Mouse (Mus musculus) hematopoietic stem cell, adult 5-6 weeks (primary cell): ENCODE measurements around the gene Gm11011. TPM values are rescaled to one million over a fixed set of nuclear protein-coding genes. Genes with fewer than 3 reads are reported as not detected.
"Not testable (repeated sequence)": the region's sequence is repeated elsewhere in the genome, so short reads cannot be mapped to it uniquely, and the experiment has no call there.

ENCODE experiments used
- ATAC-seq, 2 experiments: fragments of 125-278 bp in 1 of 2; replicated peaks in 1 of 2; 2 replicates each; pipeline ENCODE4 v1.8.0; 2016 to 2017; ENCODE audit warnings: inconsistent platforms in 2 of 2, mild to moderate bottlenecking in 2 of 2, moderate number of reproducible peaks in 2 of 2, low read depth in 1 of 2, moderate TSS enrichment in 1 of 2; ENCODE audit not compliant: low FRiP score in 2 of 2, poor library complexity in 2 of 2, severe bottlenecking in 2 of 2, insufficient read depth in 1 of 2, low TSS enrichment in 1 of 2
- total RNA-seq: library from RNA; stranded (forward); fragments of 172-1452, 232-1000 nt; gene quantifications from 2 replicates; pipeline ENCODE4 v1.2.3, GENCODE M21; 2017

Gm11011 gene
- not detected in 2 replicates for total RNA-seq

DNA sequence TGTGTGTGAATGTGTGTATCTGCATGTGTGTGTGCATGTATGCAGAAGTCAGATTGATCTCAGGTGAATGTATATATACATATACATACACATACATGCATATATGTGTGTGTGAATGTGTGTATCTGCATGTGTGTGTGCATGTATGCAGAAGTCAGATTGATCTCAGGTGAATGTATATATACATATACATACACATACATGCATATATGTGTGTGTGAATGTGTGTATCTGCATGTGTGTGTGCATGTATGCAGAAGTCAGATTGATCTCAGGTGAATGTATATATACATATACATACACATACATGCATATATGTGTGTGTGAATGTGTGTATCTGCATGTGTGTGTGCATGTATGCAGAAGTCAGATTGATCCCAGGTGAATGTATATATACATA is at the start of gene Gm11011:
Gm11011 (minus strand) TSS at position 101 of the 400 bp plus-strand sequence.
- ATAC-seq = not testable (repeated sequence)

DNA sequence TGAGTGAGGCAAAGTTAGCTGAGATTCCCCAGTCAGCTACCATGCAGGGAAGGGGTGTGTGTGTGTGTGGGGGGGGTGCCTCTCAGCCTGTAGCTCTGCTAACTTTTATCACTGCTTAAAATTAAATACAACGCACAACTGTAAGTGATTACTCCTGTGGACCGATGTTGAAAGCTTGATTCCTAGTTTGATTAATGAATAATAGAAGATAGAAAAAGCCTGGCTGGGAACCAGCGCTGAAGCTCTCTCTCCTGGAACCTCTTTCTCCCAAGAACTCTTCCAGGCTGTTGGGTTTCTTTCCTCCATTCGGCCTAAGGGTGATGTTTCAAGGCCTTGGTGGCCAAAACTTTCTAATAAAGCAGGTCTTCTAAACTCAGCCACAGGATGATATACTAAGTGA is 48.9 kb upstream of the Gm11011 start:
- ATAC-seq = no peak

DNA sequence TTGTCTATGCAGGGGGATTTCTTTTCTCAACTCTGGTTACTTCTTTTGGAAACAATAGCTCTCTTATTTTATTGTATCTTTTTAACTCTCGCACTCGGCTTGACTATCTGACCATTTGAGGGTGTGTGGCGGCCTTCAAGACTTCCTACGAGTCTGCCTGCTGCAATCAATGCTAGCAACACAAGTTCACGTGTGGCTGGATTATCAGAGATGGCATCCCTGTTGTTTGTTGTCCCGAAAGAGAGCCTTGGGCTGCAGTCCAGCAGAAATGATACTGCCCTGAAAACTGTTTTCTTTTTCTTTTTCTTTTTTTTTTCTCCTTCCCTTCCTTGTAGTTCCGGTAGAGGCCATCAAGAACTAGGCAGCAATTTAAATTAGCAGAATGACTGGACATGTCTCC is 47.9 kb upstream of the Gm11011 start:
- no peak for ATAC-seq

DNA sequence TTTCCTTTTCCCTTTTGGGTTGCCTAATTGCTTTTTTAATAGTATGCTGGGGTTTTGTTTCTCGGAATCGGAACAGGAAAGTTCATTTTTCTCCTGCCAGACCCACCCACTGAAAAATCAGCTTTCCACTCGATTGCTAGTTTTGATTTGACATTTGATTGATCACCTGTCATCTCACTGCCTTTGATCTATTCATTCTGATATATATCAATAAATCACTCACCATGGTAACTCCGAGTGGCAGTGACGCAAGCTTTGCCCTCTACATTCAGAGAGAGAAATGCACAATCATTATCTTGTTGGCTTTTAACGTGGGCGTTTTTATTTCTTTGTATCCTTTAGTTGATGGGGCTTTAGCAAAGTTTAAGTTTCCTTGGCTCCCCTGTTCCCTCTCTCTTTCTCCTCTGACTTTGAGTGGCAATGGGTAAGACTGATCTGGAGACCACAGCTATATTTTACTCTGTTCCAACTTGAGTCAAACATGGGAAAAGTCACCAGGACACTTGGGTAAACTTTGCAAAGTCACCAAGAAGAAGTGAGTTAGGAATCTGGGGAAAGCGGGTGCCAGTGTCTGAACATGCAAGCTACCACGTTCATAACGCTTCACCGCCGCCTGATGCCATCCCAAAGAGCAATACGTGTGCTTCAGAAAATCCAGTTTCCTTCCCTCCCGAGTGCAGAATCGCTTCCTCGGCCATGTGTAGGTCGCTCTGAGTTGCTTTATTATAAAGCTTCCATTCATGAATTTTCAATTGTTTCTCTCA is 47.3 kb upstream of the Gm11011 start:
- no peak for ATAC-seq

DNA sequence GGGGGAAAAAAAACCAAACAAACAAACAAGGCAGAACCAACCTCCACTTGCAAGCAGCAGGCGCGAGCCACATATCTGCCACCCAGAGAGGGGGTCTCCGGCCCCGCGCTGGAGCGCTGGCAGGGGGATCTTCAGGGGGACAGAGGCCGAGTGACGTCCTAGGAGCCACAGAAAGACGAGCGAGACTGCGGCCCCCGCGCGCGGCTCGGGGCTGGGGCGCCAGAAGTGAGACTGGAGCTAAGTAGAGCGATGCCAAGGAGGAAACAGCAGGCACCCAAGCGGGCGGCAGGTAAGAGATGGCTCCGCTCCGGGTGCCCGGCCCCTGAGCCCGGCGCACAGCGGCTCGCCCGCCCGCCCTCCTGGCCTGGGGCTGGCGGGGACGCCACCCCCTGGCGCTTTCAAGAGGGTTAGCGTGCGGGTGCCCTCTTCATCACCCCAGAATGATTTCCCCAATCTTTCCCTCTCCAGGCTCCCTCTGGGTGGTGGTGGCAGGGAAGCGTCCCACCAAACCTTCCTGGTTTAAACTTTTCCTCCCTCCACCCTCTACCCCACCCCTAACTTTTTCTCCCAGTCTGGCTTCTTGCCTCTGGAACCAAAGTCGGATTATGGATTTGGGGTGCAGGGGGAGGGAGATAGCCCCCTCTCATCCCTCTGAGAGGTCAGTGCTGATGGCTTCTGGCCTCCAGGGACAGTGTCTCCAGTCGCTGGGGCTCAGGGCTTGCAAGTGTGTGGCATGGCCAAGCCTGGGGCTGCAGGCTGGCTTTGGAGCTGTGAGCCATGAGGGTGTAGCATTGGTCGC is 46.1 kb upstream of the Gm11011 start:
- ATAC-seq = no peak; a peak in 1 of 4 replicates

DNA sequence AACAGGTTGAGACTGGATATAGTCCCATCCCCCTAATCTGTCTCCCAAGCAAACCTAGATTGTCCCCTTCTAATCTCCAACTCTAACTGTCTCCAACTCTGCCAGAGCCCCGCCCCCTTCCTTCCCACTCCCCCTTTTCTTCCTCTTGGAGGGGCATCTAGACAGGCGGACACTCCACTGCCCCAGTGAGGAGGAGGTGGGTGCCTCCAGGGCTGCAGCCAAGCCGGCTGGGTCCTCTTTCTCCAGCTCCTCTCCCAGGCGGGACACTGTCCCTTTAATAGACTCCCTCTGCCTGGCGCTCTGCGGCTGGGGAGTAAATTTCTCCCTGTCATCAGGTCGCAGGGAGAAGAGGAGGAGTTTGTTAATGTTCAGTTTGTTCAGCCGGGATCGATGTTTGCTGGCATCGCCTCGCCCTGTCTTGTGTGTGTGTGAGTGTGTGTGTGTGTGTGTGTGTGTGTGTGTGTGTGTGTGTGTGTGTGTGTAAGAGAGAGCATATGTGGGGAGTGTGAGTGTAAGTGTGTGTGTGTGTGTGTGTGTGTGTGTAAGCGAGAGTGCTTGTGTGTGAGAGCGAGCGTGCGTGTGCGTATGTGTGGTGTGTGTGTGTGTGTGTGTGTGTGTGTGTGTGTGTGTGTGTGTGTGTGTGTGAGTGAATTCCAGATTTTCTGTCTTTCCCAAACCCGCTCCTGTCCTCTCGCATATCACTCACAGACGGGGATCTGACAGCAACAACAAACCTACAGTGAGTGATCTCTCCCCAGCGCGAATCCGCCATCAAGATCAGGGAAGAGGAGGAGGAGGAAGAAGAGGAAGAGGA is 45.0 kb upstream of the Gm11011 start, which contains the start of gene Tshz2:
Tshz2 (plus strand) TSS at position 676 of the 814 bp plus-strand sequence.
- ATAC-seq = peak; percentile 57 to 59

DNA sequence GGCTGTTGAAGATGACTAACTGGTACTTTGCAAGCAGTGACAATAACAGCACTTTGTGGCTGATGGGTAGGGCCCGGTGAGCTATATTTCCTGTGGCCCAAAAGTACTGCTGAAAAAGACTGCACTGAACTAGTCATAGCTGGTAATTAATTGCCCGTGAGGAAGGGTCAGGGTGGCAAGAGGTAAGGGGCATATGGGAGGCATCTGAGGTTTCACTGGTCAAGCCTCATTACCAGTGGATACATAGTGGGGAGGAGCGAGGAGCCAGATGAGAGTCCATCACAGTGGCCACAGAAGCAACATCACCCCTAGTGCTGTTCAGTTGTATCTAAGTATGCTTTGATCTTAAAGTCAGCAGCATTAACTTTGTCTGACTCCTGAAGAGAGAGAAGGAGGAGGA is 42.5 kb upstream of the Gm11011 start:
- no peak for ATAC-seq

DNA sequence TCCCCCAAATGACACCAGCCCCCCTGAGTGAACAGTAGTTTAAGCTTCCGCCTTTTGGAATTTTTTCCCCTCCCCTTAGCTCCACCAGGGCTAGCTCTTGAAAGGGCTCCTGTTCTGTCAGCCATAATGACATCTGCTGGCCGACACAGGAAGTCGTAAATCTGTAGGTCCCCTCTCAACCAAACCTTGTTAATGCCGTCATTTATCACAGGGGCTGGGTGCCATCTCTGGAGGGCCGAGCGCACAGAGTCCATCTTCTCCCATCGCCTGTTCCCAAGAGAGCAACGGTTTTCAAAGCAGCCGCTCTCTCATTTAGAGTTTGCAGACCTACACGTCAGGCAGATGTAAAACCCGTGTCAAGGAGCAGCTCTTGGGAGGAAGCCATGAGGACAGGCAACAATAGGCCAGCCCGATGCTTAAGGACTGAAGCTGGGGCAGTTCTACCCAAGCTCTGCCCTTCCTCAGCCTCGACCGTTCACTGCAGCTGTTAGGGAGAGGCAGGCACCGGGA is 33.7 kb upstream of the Gm11011 start:
- ATAC-seq = peak; percentile 33 to 68; a peak in 2 of 4 replicates

DNA sequence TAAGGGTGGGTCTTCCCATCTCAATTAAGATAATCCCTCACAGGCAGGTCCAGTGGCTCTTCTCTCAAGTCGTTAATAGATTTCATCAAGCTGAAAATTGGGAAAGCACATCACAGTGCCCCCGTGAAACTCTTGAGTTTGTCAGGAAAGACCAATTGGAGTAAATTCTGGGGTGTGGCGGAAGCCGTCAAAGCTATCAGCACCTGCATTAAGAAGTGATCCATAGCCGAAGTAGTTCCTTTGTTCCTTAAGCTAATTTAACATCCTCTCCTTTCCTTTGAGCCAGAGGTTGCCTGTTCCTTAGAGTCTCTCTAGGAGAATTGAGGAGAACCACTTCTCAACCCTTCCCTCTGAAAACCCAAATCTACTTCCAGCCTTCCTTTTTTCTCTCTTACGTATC is 28.5 kb upstream of the Gm11011 start:
- ATAC-seq = no peak

DNA sequence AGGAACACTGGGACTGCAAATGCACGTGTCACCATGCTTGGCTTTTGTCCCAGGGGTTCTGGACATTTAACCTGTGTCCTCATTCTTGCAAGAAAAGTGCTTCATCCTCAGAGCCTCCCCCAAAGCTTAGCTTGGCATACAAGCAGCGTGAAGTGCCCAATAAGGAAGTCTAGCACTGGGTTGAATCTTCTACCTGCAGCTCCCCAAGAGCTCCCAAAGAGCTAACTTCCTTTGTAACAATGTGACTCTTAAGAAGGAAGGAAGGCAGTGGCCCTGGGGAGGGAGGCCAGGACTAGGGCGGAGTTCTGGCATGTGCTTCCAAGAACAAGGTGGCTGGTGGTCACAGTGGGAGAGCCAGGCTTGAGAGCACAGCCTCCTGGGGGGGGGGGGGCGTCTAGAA is 27.1 kb upstream of the Gm11011 start:
- ATAC-seq = 0 out of 4 replicates have a peak, but pooled peaks of 1 of the 2 experiments have one; percentile 39

DNA sequence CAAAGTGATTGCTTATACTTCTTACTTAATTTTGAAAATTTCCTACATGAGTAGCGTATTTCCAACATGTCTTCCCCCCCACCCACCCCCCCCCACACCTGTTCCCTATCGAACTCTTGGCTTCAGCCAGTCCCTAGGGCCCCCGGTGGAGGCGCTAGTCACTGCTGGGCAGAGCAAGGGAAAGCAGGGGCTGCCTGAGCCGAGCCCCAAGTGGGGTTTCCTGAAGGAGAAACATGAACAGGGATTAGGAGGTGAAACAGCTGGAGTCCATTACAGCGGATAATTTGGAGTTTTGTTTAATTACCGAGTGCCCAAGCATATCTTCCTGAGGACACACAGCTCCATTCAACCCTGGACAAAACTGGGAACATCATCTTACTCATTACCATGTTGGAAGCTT is 24.0 kb upstream of the Gm11011 start:
- ATAC-seq = no peak

DNA sequence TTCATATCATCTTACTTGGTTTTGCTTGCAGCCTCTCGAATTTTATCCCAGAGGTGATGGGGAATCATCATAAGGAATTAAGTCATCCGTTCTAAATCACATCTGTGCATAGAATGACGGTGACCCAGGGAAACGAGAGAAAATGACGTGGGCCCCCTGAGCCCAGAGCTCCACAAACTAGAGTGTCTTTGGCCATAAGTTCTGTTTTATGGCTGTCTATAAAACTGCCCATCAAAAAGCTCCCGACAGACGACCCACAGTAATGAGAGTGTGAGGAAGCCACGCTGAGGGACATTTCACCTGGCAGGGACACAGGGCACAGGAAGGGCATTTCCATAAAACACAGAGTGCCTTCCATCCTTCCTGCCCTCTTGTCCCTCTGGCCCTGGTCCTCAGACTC is 23.3 kb upstream of the Gm11011 start:
- ATAC-seq = no peak

DNA sequence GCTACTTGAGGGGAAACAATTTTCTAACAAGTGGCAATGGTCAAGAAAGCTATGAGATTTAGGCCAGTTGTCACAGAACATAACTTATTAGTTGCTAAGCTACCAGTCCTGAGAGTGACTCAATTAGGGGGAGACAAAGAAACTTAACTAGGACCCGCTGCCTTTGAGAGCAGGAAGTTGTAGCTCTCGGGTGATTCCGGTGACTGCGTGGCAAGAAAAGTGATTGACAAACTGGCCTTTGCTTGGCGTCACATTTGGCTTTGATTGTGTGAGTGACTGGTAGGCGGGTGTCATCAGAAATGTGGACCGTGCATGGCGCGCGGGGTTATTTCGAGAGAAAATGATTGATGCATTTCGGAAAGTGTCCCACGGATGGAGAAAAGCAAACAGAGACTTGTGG is 22.4 kb upstream of the Gm11011 start:
- ATAC-seq = peak; percentile 39 to 41

DNA sequence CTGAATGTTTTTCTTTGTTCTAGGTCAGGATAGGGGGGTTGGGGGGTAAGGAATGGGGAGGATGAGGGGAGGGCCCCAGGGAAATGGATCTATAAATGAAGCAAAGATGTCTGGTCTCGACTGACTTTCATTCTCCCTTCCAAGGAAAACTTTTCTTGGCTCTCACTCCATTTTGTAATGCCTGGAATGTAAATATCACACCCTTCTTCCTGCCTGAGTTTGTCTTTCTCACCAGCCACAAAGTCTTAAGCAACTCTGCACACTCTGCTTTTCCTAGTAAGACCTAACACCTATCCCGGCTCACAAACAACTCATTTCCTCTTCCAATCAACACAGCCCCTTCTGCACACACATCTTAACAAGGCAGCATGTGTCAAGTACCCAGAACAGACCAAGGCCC is 20.2 kb upstream of the Gm11011 start:
- ATAC-seq = no peak

DNA sequence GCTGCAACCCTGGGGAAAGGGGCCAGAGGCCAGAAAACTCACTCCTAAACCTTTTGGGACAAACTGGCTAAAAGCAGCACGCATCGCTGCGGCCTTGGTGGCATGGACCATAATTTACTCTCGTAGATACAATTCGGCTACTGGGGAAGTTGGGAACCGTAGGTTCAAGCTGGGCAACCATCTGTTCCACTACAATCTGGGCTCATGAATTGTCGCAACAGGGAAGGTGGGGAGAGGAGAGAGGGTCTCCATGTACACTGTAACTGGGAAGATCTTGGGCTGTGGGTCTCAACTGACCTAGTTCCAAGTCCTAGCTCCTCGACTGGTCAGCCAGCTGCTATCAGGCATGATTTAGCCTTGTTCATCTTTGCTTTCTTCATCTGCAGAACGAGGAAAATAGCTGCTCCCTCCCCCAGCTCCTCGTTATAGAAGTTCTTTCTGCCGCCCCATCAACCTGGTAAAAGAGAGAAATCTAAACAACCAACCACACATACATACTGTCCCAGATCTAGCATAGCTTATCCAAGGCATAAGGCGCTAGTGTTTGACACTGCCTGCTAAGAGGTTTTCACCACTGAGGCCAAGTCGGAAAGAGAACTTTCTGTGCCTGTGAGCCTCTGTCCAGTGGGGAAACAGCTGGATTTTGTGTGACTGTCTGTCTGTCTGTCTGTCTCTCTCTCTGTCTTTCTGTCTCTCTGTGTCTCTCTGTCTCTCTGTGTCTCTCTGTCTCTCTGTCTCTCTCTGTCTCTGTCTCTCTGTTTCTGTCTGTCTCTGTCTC is 19.5 kb upstream of the Gm11011 start:
- ATAC-seq = no peak

DNA sequence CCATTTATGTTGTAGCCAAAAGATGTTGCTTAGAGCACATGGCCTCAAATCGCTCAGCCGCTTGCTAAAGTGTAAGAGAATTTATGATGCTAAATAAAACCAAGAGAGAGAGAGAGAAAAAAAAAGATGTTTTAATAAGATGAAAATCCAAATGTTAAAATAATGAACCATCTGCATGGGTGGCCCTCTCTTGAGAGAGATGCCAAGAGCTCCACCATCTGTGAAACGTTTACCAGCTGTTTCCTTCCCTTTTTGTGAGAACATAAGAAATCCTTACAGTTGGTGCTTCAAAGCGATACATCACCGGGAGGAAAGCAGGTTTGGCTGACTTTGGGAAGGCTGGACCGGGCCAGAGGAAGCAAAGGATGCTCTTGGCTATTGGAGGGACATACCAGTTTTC is 12.6 kb upstream of the Gm11011 start:
- ATAC-seq = peak; percentile 69 to 76

DNA sequence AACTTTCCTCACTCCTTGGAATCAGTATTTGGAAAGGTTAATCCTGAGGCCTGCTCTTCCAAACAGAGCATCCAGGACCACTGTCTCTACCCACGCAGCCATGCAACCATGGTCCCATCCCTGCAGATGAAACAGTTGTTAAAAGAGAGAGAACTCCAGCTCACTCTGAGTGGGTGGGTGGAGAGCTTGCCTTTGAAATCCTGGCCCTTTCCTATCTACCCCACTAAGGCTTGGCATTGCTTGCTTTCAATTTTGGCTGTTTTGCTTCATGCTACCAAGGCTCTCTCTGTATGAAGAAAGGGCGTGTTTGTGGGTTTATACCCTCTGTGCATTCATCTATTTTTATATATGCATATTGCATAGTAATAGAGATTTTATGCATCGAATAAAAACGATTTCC is 12.0 kb upstream of the Gm11011 start:
- no peak for ATAC-seq
